Mouse (Mus musculus) adipose tissue, adult 10 weeks (tissue): Measurements from ENCODE around the gene Kcnrg. TPM values are rescaled to one million over a fixed set of nuclear protein-coding genes. Genes with fewer than 3 reads are reported as not detected.

Source experiments
- polyA plus RNA-seq: library from polyadenylated mRNA; stranded (reverse); fragments of 350-450 nt; fragmentation: Illumina TruSeq; extraction: RNeasy Lipid Tissue Mini Kit (QIAGEN cat#74804); gene quantifications from one replicate; pipeline ENCODE4 v1.2.3, GENCODE M21; 2014; ENCODE audit warnings: low read depth, low replicate concordance

Kcnrg gene
- polyA plus RNA-seq, result not detected

GRCm38 (mm10) chr14:61607157-61607556, at the start of gene Kcnrg:
Gene Kcnrg (plus strand): TSS chr14:61607457.

DNA sequence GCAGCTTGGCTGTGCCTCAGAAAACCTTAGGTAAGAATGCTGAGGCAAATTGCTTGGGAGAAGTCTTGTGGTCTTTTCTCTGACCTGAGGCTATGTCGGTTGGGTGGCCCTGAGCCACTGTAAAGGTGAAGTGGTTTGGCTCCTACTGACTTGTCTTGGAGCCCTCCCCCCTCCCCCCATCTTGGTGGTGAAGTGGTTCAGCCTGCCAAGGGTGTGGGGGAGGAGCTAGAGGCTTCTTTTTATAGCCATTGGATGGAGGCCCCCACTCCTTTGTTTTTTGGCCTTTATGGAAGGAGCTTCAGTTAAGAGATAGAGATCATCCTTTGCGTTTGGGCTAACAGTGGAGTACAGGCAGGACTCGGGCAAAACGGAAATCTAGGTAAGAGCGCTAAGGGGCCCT, 9.3 kb upstream of the Kcnrg start, which contains the start of gene Trim13:
Trim13 (plus strand) TSS at position 280 of the 400 bp plus-strand sequence.

Other genes with a start within 250 kb of the Kcnrg start
- gene Ebpl, start 247.0 kb upstream of the Kcnrg start, polyA plus RNA-seq, result 3.1 TPM
- 19.2 TPM for gene Kpna3, start 167.6 kb upstream of the Kcnrg start, polyA plus RNA-seq
- 12.0 TPM for gene Spryd7, start 50.6 kb upstream of the Kcnrg start, polyA plus RNA-seq
- 6.3 TPM for gene Trim13, start 9.2 kb upstream of the Kcnrg start, polyA plus RNA-seq